Mouse (Mus musculus) erythroblast, embryonic 14.5 days (primary cell): ENCODE measurements around the gene Slx4ip. TPM values are rescaled to one million over a fixed set of nuclear protein-coding genes. Genes with fewer than 3 reads are reported as not detected.
A peak's percentile ranks its signal among the peaks of the same experiment; 100 is the strongest.
"Not testable (repeated sequence)": the region's sequence is repeated elsewhere in the genome, so short reads cannot be mapped to it uniquely, and the experiment has no call there.

Experiments used
- H3K27me3 ChIP-seq: 2 replicates; pipeline ENCODE4 v1.6.1; 2012; ENCODE audit warnings: inconsistent platforms; ENCODE audit not compliant: control insufficient read depth
- H3K36me3 ChIP-seq: 2 replicates; pipeline ENCODE4 v1.6.1; 2012; ENCODE audit warnings: mild to moderate bottlenecking, inconsistent platforms; ENCODE audit not compliant: control insufficient read depth
- H3K4me1 ChIP-seq: 2 replicates; pipeline ENCODE4 v1.6.1; 2012; ENCODE audit warnings: inconsistent platforms; ENCODE audit not compliant: control insufficient read depth
- H3K4me3 ChIP-seq: replicated peaks from 2 replicates; pipeline ENCODE3; 2012; ENCODE audit warnings: moderate library complexity, mild to moderate bottlenecking, inconsistent platforms
- H3K9me3 ChIP-seq: 2 replicates; pipeline ENCODE4 v1.6.1; 2012; ENCODE audit warnings: low read length, inconsistent platforms, mixed read lengths; ENCODE audit not compliant: control insufficient read depth
- GATA1 ChIP-seq: IDR thresholded peaks from 2 replicates; pipeline ENCODE4 v1.6.1; 2012; ENCODE audit warnings: low read length, inconsistent platforms, mixed read lengths
- TAL1 ChIP-seq: IDR thresholded peaks from 3 replicates; pipeline ENCODE4 v1.6.1; 2012; ENCODE audit warnings: low read length, inconsistent platforms, mixed read lengths
- polyA plus RNA-seq: library from polyadenylated mRNA; stranded (reverse); fragments of >175 nt; gene quantifications from 2 replicates; pipeline ENCODE4 v1.2.3, GENCODE M21; 2012

The Slx4ip gene
- 0.05 and 0.07 TPM in 2 replicates for polyA plus RNA-seq

DNA sequence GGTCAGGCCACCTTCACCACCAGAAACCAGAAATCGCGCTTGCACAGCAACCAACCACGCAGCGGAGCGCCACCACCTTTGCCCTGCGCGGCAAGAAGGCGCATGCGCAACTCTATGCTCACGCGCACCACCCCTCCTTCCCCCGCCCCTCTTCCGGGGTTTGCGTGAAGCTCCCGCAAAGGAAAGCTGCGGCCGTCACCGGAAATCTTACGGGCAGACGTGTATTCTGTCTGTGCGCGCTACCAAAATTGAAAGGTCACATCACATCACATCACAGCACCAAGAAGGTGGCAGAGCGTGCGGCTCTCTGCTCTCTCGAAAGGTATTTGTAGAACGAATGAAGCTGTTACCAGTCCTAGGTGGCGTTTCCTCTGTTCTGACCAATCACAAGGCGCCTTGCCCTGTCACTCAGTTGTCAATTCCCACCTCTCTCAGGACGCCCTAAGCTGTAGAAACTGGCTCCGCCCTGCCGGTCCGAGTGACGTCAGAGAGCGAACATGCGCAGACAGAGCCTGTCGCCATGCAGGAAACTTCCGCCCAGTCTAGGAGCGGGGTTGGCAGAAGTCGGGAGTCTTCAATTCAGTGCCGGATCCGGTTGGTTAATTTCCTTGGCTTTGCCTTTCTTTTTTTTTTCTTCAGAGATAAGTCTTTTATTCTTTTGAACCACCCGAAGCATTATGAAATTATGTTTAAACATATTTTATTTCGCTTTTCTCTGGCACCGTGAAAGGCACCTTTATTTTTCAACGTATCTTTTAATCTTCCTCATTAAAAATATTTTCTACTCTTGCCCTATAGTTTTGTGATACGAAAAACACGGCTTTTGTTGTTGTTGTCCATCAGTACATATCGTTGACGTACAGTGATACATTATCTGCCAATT, at the start of gene Slx4ip, which contains the start of the genes AL731706.1 and Mkks:
Gene Slx4ip, plus strand, starts transcription at position 151 of the 883 bp plus-strand sequence.
Gene AL731706.1, minus strand, starts transcription at position 322 of the 883 bp plus-strand sequence.
Gene Mkks, minus strand, starts transcription at position 322 of the 883 bp plus-strand sequence.
- Histone ChIP-seq H3K36me3 (peaks cover 4% of the 10 kb centered on the region), H3K9me3 (no peaks in the 10 kb centered on the region), H3K4me3 (peak within 1 kb of the TSS; percentile 97), H3K4me1 (peaks cover 36% of the 10 kb centered on the region), H3K27me3 (no peaks in the 10 kb centered on the region)
- TF ChIP-seq TAL1 (no peak), GATA1 (no peak)

- TF ChIP-seq TAL1 (no peak), GATA1 (no peak)
- no peak overlapping the region for H3K4me3 ChIP-seq
These were observed 40.7 kb upstream of the Slx4ip start for GRCm38 (mm10) chr2:136850366-136850765.

DNA sequence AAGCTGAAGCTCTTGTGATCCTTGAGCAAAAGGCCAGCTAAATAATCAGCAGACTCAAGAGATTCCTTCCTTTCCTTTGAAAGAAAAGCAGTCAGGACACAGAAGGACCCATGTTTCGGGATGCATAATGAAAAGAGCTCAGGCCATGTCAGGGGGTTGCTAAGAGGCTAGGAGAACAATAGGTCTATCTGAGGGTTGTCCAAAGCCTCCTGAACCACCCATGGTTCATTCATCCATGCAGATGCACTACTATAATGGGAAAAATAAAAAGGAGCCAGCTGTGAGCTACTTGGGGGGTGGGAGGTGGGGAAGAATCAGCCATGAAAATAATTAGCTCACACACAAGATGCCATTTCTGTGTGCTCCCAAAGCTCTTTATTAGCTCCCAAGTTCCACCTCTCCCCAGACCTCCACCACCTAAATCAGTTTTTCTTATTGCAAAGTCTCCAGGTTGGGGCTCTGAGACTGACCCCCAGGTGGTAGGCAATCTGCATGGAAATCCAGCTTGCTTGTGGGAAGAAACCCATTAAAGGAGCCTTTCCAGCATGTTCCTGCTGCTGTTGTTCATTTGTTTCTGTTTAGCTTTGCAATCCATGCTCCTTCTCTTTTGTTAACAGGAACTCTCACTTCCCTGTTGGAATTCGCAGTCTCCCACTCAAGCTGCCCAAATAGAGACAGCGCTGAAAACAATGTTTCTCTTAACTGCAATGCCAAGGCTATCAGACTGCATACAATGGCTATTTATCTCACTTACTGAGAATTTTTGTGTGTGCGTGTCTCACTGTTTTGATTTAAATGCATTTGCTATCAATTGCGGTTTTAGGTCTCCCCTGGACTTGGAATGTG, 36.3 kb upstream of the Slx4ip start:
- Histone ChIP-seq H3K36me3 (no peaks in the 10 kb centered on the region), H3K9me3 (no peaks in the 10 kb centered on the region)
- TF ChIP-seq TAL1 (no peak), GATA1 (no peak)

More at GRCm38 (mm10) chr2:136850366-136850765, 40.7 kb upstream of the Slx4ip start:
- H3K27me3 ChIP-seq = no peaks in the 10 kb centered on the region
- H3K9me3 ChIP-seq = no peaks in the 10 kb centered on the region
- H3K36me3 ChIP-seq = no peaks in the 10 kb centered on the region
- H3K4me1 ChIP-seq = no peaks in the 10 kb centered on the region

DNA sequence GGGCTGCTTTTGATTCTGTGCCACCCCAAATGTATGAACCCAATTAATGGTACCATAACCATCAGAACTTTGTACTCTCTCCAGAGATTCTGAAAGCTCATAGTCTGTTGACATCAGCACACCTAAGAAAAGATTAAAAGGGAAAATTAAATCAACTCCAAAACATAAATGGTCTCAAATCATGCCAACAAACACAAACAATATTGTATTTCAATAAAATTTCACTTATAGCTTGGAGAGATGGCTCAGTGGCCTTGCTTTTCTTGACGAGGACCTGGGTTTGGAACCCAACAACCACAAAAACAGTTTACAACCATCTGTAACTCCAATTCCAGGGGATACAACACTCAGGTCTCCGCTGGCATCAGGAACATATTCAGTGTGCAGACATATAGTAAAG, 5.4 kb upstream of the Slx4ip start, which contains the start of gene AL731706.2:
Gene AL731706.2, minus strand, starts transcription at position 101 of the 400 bp plus-strand sequence.
- no peak for TF ChIP-seq TAL1
- TF ChIP-seq GATA1 = no peak
- no peaks in the 10 kb centered on the region for H3K9me3 ChIP-seq

More for the DNA sequence above, 36.3 kb upstream of the Slx4ip start:
- Histone ChIP-seq H3K27me3 (no peaks in the 10 kb centered on the region), H3K4me3 (no peak overlapping the region), H3K4me1 (no peaks in the 10 kb centered on the region)

DNA sequence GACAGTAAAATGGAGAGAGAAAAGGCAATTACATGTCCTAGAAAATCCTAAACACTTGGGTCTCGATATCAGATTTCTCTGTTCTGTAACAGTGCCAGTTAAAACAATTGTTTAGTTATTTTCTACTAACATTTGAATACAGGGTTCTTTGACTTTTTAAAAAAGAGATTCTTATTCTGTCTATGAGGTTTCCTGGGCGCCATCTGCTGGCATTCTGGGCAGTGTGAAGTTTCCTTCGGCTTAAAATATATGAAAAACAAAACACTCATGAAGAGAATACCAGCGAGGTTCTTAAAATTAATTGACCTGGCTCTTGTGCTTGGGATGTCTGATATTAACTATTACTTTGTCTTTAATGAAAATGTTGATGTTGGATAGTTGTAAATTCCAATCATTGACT, 4.2 kb upstream of the Slx4ip start:
- Histone ChIP-seq H3K4me3 (no peak overlapping the region), H3K36me3 (peaks cover 32% of the 10 kb centered on the region)

More for the DNA sequence above, 5.4 kb upstream of the Slx4ip start, which contains the start of gene AL731706.2:
- Histone ChIP-seq H3K4me1 (peaks cover 12% of the 10 kb centered on the region), H3K36me3 (peaks cover 43% of the 10 kb centered on the region), H3K4me3 (no peak within 1 kb of the TSS), H3K27me3 (no peaks in the 10 kb centered on the region)

GRCm38 (mm10) chr2:136890716-136891067, 326 bp upstream of the Slx4ip start:
- H3K36me3 ChIP-seq, H3K9me3 ChIP-seq, H3K27me3 ChIP-seq: not testable (repeated sequence)
- H3K4me3 ChIP-seq = peak overlapping the region; percentile 97
- H3K4me1 ChIP-seq = peaks cover 34% of the 10 kb centered on the region

More for the DNA sequence above, 4.2 kb upstream of the Slx4ip start:
- TF ChIP-seq GATA1 (no peak), TAL1 (no peak)
- Histone ChIP-seq H3K9me3 (no peaks in the 10 kb centered on the region), H3K4me1 (peaks cover 15% of the 10 kb centered on the region), H3K27me3 (no peaks in the 10 kb centered on the region)

- H3K4me3 ChIP-seq = peak overlapping the region; percentile 97
- H3K4me1 ChIP-seq = peaks cover 37% of the 10 kb centered on the region
- H3K27me3 ChIP-seq = no peaks in the 10 kb centered on the region
- peaks cover 3% of the 10 kb centered on the region for H3K36me3 ChIP-seq
- H3K9me3 ChIP-seq = no peaks in the 10 kb centered on the region
- no peak for TF ChIP-seq TAL1
- TF ChIP-seq GATA1 = no peak
These were observed 943 bp downstream of the Slx4ip start for GRCm38 (mm10) chr2:136891951-136892371.

DNA sequence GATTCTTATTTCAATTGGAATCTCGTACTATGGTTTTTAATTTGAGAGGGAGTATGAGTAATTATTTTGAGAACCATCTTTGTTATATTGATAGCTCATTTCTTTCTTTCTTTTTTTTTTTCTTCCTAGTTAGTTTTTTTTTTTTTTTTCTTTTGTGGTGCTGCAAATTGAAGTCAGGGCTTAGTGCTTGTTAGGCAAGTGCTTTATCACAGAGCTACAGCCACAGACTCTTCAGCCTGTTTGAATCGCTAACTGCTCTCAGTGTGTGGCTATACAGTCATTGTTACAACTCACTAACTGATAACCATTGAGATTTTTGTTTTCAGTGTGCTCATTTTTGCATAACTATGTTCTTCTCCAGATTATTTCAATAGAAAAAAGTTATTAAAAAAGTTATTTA, 3.5 kb downstream of the Slx4ip start:
- H3K36me3 ChIP-seq = peaks cover 3% of the 10 kb centered on the region
- H3K27me3 ChIP-seq = no peaks in the 10 kb centered on the region
- no peaks in the 10 kb centered on the region for H3K9me3 ChIP-seq
- H3K4me1 ChIP-seq = peaks cover 33% of the 10 kb centered on the region
- no peak overlapping the region for H3K4me3 ChIP-seq
- TF ChIP-seq TAL1 (no peak), GATA1 (no peak)

- H3K9me3 ChIP-seq = no peaks in the 10 kb centered on the region
- H3K27me3 ChIP-seq = no peaks in the 10 kb centered on the region
- peaks cover 22% of the 10 kb centered on the region for H3K4me1 ChIP-seq
- no peak overlapping the region for H3K4me3 ChIP-seq
- H3K36me3 ChIP-seq = peaks cover 3% of the 10 kb centered on the region
- TF ChIP-seq TAL1 (no peak), GATA1 (no peak)
These were observed 5.1 kb downstream of the Slx4ip start for GRCm38 (mm10) chr2:136896131-136896530.
